Mouse (Mus musculus): ENCODE measurements around the gene Cnnm3.

The Cnnm3 gene

GRCm38 (mm10) chr1:36556553-36557456 is 45.1 kb downstream of the Cnnm3 start:
- DNase-seq (ENCODE audit: low spot score in 2 of 2), result peak; percentile 92

GRCm38 (mm10) chr1:36557457-36558011 is 45.9 kb downstream of the Cnnm3 start:
- peak; percentile 58 to 68 for DNase-seq (ENCODE audit: low spot score in 2 of 2)

- DNase-seq (ENCODE audit: low spot score in 2 of 2), result peak; percentile 69 to 77
These were observed 46.6 kb downstream of the Cnnm3 start, which contains the start of gene Sema4c for GRCm38 (mm10) chr1:36558031-36558993. Gene Sema4c, minus strand, starts transcription at chr1:36558349.

GRCm38 (mm10) chr1:36559256-36559655 is 47.6 kb downstream of the Cnnm3 start:
- DNase-seq (ENCODE audit: low spot score in 2 of 2), result no peak

GRCm38 (mm10) chr1:36559888-36560287 is 48.2 kb downstream of the Cnnm3 start:
- no peak for DNase-seq (ENCODE audit: low spot score in 2 of 2)

- DNase-seq (ENCODE audit: low spot score in 2 of 2), result no peak
These were observed 49.2 kb downstream of the Cnnm3 start for GRCm38 (mm10) chr1:36560903-36561302.

GRCm38 (mm10) chr1:36562388-36562787 is 50.7 kb downstream of the Cnnm3 start:
- DNase-seq (ENCODE audit: low spot score in 2 of 2), result no peak

GRCm38 (mm10) chr1:36563197-36563596 is 51.5 kb downstream of the Cnnm3 start:
- DNase-seq (ENCODE audit: low spot score in 2 of 2), result no peak

- no peak for DNase-seq (ENCODE audit: low spot score in 2 of 2)
These were observed 52.0 kb downstream of the Cnnm3 start for GRCm38 (mm10) chr1:36563632-36564031.

GRCm38 (mm10) chr1:36564101-36564500 is 52.4 kb downstream of the Cnnm3 start:
- no peak for DNase-seq (ENCODE audit: low spot score in 2 of 2)

GRCm38 (mm10) chr1:36566425-36566824 is 54.8 kb downstream of the Cnnm3 start:
- DNase-seq (ENCODE audit: low spot score in 2 of 2), result no peak

GRCm38 (mm10) chr1:36567818-36568603 is 56.3 kb downstream of the Cnnm3 start:
- DNase-seq (ENCODE audit: low spot score in 2 of 2), result no peak

GRCm38 (mm10) chr1:36568776-36569175 is 57.1 kb downstream of the Cnnm3 start:
- DNase-seq (ENCODE audit: low spot score in 2 of 2), result no peak

- no peak for DNase-seq (ENCODE audit: low spot score in 2 of 2)
These were observed 58.1 kb downstream of the Cnnm3 start for GRCm38 (mm10) chr1:36569694-36570276.

- no peak for DNase-seq (ENCODE audit: low spot score in 2 of 2)
These were observed 58.7 kb downstream of the Cnnm3 start for GRCm38 (mm10) chr1:36570320-36570719.

- DNase-seq (ENCODE audit: low spot score in 2 of 2), result no peak
These were observed 60.0 kb downstream of the Cnnm3 start for GRCm38 (mm10) chr1:36571627-36572026.

- DNase-seq (ENCODE audit: low spot score in 2 of 2), result no peak
These were observed 60.6 kb downstream of the Cnnm3 start for GRCm38 (mm10) chr1:36572140-36572700.

- DNase-seq (ENCODE audit: low spot score in 2 of 2), result no peak
These were observed 61.0 kb downstream of the Cnnm3 start for GRCm38 (mm10) chr1:36572709-36573108.

- no peak for DNase-seq (ENCODE audit: low spot score in 2 of 2)
These were observed 61.9 kb downstream of the Cnnm3 start for GRCm38 (mm10) chr1:36573524-36573923.

- DNase-seq (ENCODE audit: low spot score in 2 of 2), result no peak
These were observed 62.7 kb downstream of the Cnnm3 start for GRCm38 (mm10) chr1:36574196-36574955.
